Mouse (Mus musculus) liver, postnatal 0 days (tissue): Measurements from ENCODE around the gene Denr. TPM values are rescaled to one million over a fixed set of nuclear protein-coding genes. Genes with fewer than 3 reads are reported as not detected.

Experiments used
- ATAC-seq: fragments of 200-750 bp; cut with Nextera tagmentation; 2 replicates; pipeline ENCODE4 v1.8.0; 2017; ENCODE audit warnings: mild to moderate bottlenecking, moderate library complexity
- DNase-seq: peaks from one replicate; pipeline ENCODE4 v3.0.0-alpha.2; 2016
- H3K27ac ChIP-seq: fragments of 300-500 bp; sonication (generic); 2 replicates; pipeline ENCODE4 v1.5.1; 2014; ENCODE audit warnings: antibody characterized with exemption, moderate library complexity, mild to moderate bottlenecking, low read depth
- H3K27me3 ChIP-seq: fragments of 300-500 bp; sonication (generic); 2 replicates; pipeline ENCODE4 v1.6.1; 2014; ENCODE audit warnings: low read length, control low read depth, mixed read lengths; ENCODE audit not compliant: insufficient read depth
- H3K36me3 ChIP-seq: fragments of 300-500 bp; sonication (generic); replicated peaks from 2 replicates; pipeline ENCODE4 v1.6.1; 2014; ENCODE audit warnings: mild to moderate bottlenecking, control low read depth, low read length, moderate library complexity, mixed read lengths; ENCODE audit not compliant: insufficient read depth
- H3K4me1 ChIP-seq: fragments of 300-500 bp; sonication (generic); 2 replicates; pipeline ENCODE4 v1.6.1; 2014; ENCODE audit warnings: antibody characterized with exemption, mild to moderate bottlenecking, control low read depth; ENCODE audit not compliant: insufficient read depth
- H3K4me2 ChIP-seq: fragments of 300-500 bp; sonication (generic); 2 replicates; pipeline ENCODE4 v1.6.1; 2014; ENCODE audit warnings: low read depth, mild to moderate bottlenecking, low read length, moderate library complexity, mixed read lengths
- H3K4me3 ChIP-seq: fragments of 300-500 bp; sonication (generic); 2 replicates; pipeline ENCODE4 v1.5.1; 2014; ENCODE audit warnings: low read depth, low read length
- H3K9ac ChIP-seq: fragments of 300-500 bp; sonication (generic); replicated peaks from 2 replicates; pipeline ENCODE4 v1.6.1; 2014; ENCODE audit warnings: mild to moderate bottlenecking, moderate library complexity
- H3K9me3 ChIP-seq: fragments of 300-500 bp; sonication (generic); 2 replicates; pipeline ENCODE4 v1.6.1; 2016; ENCODE audit warnings: mild to moderate bottlenecking, control low read depth, low read length, mixed read lengths
- CTCF ChIP-seq: sonication (generic); IDR thresholded peaks from 2 replicates; pipeline ENCODE4 v1.5.1; 2016; ENCODE audit warnings: antibody characterized with exemption, low read depth
- EP300 ChIP-seq: IDR thresholded peaks from 2 replicates; pipeline ENCODE4 v1.6.1; 2016; ENCODE audit warnings: antibody characterized with exemption, low read depth, mild to moderate bottlenecking
- WGBS: fragments of 180-500 bp; shearing (Covaris S2); extraction: QIAGEN DNeasy Blood & Tissue Kit; methylation state at CpG from one replicate; pipeline ENCODE4 v1.1.7; 2014; ENCODE audit not compliant: insufficient replicate concordance; 5-methylcytosine and 5-hydroxymethylcytosine counted together
- polyA plus RNA-seq: library from polyadenylated mRNA; unstranded; fragments of >200 nt; fragmentation: Nextera tagmentation; extraction: Ambion mirVana; gene quantifications from 2 replicates; pipeline ENCODE4 v1.2.1, GENCODE M21; 2015

Gene Denr
- polyA plus RNA-seq, 1 experiment from 2014 or later: 54.1 TPM

DNA sequence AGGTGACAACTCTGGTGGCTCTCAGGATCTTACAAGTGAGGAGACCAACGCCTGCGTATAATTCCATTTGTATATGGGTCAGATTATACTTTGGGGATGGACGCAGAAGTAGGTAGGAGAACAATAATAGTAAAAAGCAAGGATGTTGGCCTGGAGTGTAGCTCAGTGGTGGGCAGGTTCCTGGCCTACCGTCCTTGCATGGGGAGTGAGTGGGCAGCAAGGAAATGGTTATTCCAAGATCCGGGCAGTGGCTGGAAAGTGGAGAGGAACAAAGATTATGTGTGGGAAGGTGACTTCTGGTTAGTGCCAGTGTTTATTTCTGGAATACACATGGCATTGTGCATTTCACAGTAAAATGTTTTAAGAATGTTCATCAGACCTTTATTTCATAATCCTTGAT lies 29.0 kb downstream of the Denr start:
- Histone ChIP-seq H3K4me1 (peaks cover 4% of the 10 kb centered on the region; the same call in 1 of the 2 replicates), H3K9ac (no peak overlapping the region), H3K4me2 (no peak overlapping the region), H3K27me3 (no peaks in the 10 kb centered on the region), H3K27ac (no peak overlapping the region), H3K4me3 (no peak overlapping the region), H3K36me3 (no peaks in the 10 kb centered on the region), H3K9me3 (no peaks in the 10 kb centered on the region)
- DNase-seq (no peak), ATAC-seq (no peak)
- TF ChIP-seq CTCF (no peak), EP300 (no peak)
- WGBS: 83% methylated on average over 5 of the region's 5 CpGs

DNA sequence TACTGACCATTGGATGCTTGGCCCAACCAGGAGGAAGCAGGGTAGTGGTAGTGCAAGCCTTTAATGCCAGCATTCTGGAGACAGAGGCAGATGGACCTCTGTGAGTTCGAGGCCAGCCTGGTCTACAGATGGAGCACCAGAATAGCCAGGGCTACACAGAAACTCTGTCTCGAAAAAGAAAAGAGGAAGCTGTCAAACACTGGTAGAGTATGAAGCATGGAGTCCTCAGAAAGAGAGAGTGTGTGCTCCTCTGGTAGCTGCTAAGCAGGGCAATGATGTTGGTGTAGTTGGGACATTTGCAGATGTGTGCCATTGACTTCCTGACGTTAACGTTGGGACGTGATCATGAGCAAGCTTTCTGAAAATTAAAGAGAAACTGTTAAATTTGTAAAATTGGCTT lies 31.5 kb downstream of the Denr start:
- no peaks in the 10 kb centered on the region for H3K4me1 ChIP-seq
- no peaks in the 10 kb centered on the region for H3K27me3 ChIP-seq
- H3K4me3 ChIP-seq: no peak overlapping the region
- no peaks in the 10 kb centered on the region for H3K9me3 ChIP-seq
- 49% methylated on average over 5 of the region's 5 CpGs for WGBS
- H3K36me3 ChIP-seq: no peaks in the 10 kb centered on the region
- TF ChIP-seq CTCF (no peak), EP300 (no peak)
- no peak overlapping the region for H3K9ac ChIP-seq
- DNase-seq: no peak
- no peak for ATAC-seq
- H3K4me2 ChIP-seq: no peak overlapping the region
- no peak overlapping the region for H3K27ac ChIP-seq

GRCm38 (mm10) chr5:123946546-123946945 lies 39.6 kb downstream of the Denr start:
- no peak overlapping the region for H3K4me2 ChIP-seq
- no peak overlapping the region for H3K27ac ChIP-seq
- H3K27me3 ChIP-seq: no peaks in the 10 kb centered on the region
- H3K4me3 ChIP-seq: no peak overlapping the region
- 70% methylated on average over 4 of the region's 4 CpGs for WGBS
- no peak overlapping the region for H3K9ac ChIP-seq
- no peaks in the 10 kb centered on the region for H3K4me1 ChIP-seq
- H3K36me3 ChIP-seq: no peaks in the 10 kb centered on the region
- no peaks in the 10 kb centered on the region for H3K9me3 ChIP-seq
- ATAC-seq (no peak), DNase-seq (no peak)
- TF ChIP-seq CTCF (no peak), EP300 (no peak)

DNA sequence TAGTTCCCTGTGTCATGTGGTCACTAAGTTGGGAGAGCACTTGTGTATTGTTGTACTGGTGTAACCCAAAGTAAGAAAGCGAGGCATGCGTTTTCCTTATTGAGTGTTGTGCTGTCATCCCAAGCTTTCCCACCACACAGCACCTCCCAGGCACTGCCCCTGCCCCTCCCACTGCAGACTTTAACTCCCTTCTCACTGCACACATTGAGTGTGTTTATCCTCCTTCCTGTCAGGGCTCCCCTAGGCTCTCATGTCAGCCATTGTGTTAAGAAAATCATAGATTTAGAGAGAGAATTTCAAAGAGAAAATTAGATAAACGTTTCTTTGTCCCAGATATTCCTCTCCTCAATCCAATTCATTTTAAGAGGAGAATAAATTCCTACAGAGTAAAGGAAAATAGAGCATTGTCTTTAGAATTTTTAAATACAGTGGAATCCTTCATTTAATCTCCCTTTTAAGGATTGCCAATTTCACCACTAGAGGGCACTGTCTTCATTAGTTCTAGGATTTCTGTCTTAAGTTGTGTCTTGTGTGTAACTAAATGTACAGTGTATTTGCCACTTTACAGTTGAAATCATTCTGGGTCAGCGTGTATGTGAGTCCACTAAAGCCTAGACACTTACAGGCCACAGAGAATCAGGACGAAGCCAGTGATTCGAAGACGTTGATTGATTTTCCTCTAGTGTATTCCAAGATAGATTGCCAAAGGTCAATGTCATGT lies 40.2 kb downstream of the Denr start:
- H3K27ac ChIP-seq: no peak overlapping the region
- H3K4me1 ChIP-seq: no peaks in the 10 kb centered on the region
- no peaks in the 10 kb centered on the region for H3K27me3 ChIP-seq
- WGBS: 46% methylated on average over 7 of the region's 7 CpGs
- no peaks in the 10 kb centered on the region for H3K9me3 ChIP-seq
- DNase-seq (no peak), ATAC-seq (no peak)
- no peak overlapping the region for H3K9ac ChIP-seq
- H3K4me3 ChIP-seq: no peak overlapping the region
- TF ChIP-seq CTCF: peak; percentile 80
- TF ChIP-seq EP300: no peak
- no peaks in the 10 kb centered on the region for H3K36me3 ChIP-seq
- H3K4me2 ChIP-seq: no peak overlapping the region

GRCm38 (mm10) chr5:123952365-123953045 lies 45.5 kb downstream of the Denr start:
- no peak for TF ChIP-seq CTCF
- H3K4me3 ChIP-seq: no peak overlapping the region
- H3K27ac ChIP-seq: no peak overlapping the region
- DNase-seq (no peak), ATAC-seq (no peak)
- peaks cover 5% of the 10 kb centered on the region; the same call in 1 of the 2 replicates for H3K4me1 ChIP-seq
- H3K9me3 ChIP-seq: no peaks in the 10 kb centered on the region
- H3K36me3 ChIP-seq: no peaks in the 10 kb centered on the region
- no peak overlapping the region for H3K4me2 ChIP-seq
- H3K27me3 ChIP-seq: no peaks in the 10 kb centered on the region
- WGBS: 76% methylated on average over 5 of the region's 5 CpGs
- no peak overlapping the region for H3K9ac ChIP-seq

DNA sequence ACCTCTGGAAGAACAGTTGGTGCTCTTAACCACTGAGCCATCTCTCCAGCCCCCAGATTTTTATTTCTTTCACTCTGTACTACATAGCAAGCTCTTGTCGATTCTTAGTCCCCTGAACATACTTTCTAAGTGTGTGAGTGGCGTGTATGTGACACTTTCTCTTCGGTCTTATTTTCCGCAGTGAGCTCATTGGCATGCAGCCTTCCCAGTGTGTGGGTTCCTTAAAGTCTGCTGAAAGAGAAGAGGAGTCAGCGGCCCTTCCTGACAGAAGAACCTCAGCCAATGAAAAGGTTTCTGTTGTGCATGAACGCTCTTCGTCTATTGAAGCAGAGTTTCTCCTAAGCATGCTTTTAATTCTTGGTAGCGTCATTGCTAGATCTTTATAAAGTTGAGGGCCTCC lies 50.2 kb downstream of the Denr start:
- Histone ChIP-seq H3K9me3 (no peaks in the 10 kb centered on the region), H3K4me3 (no peak overlapping the region), H3K9ac (no peak overlapping the region), H3K27me3 (no peaks in the 10 kb centered on the region), H3K4me1 (peaks cover 5% of the 10 kb centered on the region; the same call in 1 of the 2 replicates), H3K4me2 (no peak overlapping the region), H3K36me3 (no peaks in the 10 kb centered on the region), H3K27ac (no peak overlapping the region)
- 92% methylated on average over 8 of the region's 8 CpGs for WGBS
- ATAC-seq (no peak), DNase-seq (no peak)
- TF ChIP-seq CTCF (no peak), EP300 (no peak)
